Mouse (Mus musculus) limb, embryonic 14.5 days (tissue): ENCODE data around the gene Efcab5. TPM values are rescaled to one million over a fixed set of nuclear protein-coding genes. Genes with fewer than 3 reads are reported as not detected.
"Not testable (repeated sequence)": the region's sequence is repeated elsewhere in the genome, so short reads cannot be mapped to it uniquely, and the experiment has no call there.

Experiments
- ATAC-seq: fragments of 200-750 bp; cut with Nextera tagmentation; 2 replicates; pipeline ENCODE4 v1.8.0; 2017; ENCODE audit warnings: low read depth, moderate number of reproducible peaks, moderate TSS enrichment; ENCODE audit not compliant: low FRiP score
- DNase-seq: peaks from one replicate; pipeline ENCODE4 v3.0.0-alpha.2; 2015; ENCODE audit warnings: low spot score
- H3K27ac ChIP-seq: fragments of 300-500 bp; sonication (generic); replicated peaks from 2 replicates; pipeline ENCODE4 v1.5.1; 2014; ENCODE audit warnings: low read depth, mild to moderate bottlenecking, low read length, moderate library complexity, mixed read lengths
- H3K27me3 ChIP-seq: fragments of 300-500 bp; sonication (generic); 2 replicates; pipeline ENCODE4 v1.6.1; 2014; ENCODE audit warnings: low read length, mixed read lengths; ENCODE audit not compliant: control insufficient read depth, insufficient read depth
- H3K36me3 ChIP-seq: fragments of 300-500 bp; sonication (generic); 2 replicates; pipeline ENCODE4 v1.6.1; 2014; ENCODE audit warnings: mild to moderate bottlenecking, low read length, moderate library complexity, mixed read lengths; ENCODE audit not compliant: control insufficient read depth, insufficient read depth
- H3K4me1 ChIP-seq: fragments of 300-500 bp; sonication (generic); 2 replicates; pipeline ENCODE4 v1.6.1; 2014; ENCODE audit warnings: antibody characterized with exemption, low read length, mixed read lengths; ENCODE audit not compliant: control insufficient read depth, insufficient read depth
- H3K4me2 ChIP-seq: fragments of 300-500 bp; sonication (generic); replicated peaks from 2 replicates; pipeline ENCODE4 v1.6.1; 2014; ENCODE audit warnings: low read depth, mild to moderate bottlenecking, low read length, moderate library complexity; ENCODE audit not compliant: severe bottlenecking
- H3K4me3 ChIP-seq: fragments of 300-500 bp; sonication (generic); replicated peaks from 2 replicates; pipeline ENCODE4 v1.5.1; 2014; ENCODE audit warnings: low read length
- H3K9ac ChIP-seq: fragments of 300-500 bp; sonication (generic); 2 replicates; pipeline ENCODE4 v1.6.1; 2014; ENCODE audit warnings: mild to moderate bottlenecking, low read depth, low read length, moderate library complexity; ENCODE audit not compliant: severe bottlenecking
- H3K9me3 ChIP-seq: fragments of 300-500 bp; sonication (generic); 2 replicates; pipeline ENCODE4 v1.6.1; 2016; ENCODE audit warnings: low read length; ENCODE audit not compliant: control insufficient read depth
- POLR2A ChIP-seq: fragments of 200-500 bp; IDR thresholded peaks from 2 replicates; pipeline ENCODE4 v1.8.0; 2012; ENCODE audit warnings: inconsistent platforms, mild to moderate bottlenecking, moderate library complexity, borderline replicate concordance; ENCODE audit not compliant: insufficient read depth, insufficient read length; ENCODE audit errors: extremely low read depth
- WGBS: fragments of 180-500 bp; shearing (Covaris S2); extraction: QIAGEN DNeasy Blood & Tissue Kit; methylation state at CpG from one replicate; pipeline ENCODE4 v1.1.7; 2014; 5-methylcytosine and 5-hydroxymethylcytosine counted together
- polyA plus RNA-seq, 2 experiments: library from polyadenylated mRNA; depleted of rRNA in 1 of 2; stranded (reverse) in 1 of 2; unstranded in 1 of 2; fragments of >200 nt; fragmentation: Nextera tagmentation in 1 of 2; extraction: Ambion mirVana in 1 of 2; gene quantifications; 2 replicates each; pipeline versions ENCODE4 v1.2.1 to v1.2.3; 2012 to 2014

Gene Efcab5
- polyA plus RNA-seq, 2 experiments, result 0.36 to 1.0 TPM

DNA sequence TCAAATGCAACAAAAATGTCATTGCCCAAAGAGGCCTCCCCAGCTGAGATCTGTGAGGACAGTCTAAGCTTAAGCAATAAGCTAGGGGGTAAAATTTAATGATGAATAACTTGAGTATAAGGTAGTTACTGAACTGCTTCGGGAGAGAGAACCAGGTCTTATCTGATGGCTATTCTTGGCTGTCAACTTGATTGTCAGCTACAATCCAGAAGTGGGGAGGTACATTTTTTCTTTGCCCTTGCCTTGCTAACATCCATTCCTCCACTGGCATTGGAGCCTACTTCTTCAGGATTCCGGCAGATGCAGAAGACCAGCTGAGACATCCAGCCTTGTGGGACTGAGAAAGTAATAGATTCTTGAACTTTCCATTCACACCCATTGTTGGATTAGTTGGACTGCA, 101.8 kb downstream of the Efcab5 start:
- no peak for ATAC-seq
- Histone ChIP-seq H3K27ac (no peak overlapping the region), H3K4me3 (no peak overlapping the region), H3K9ac (no peak overlapping the region), H3K4me1 (no peaks in the 10 kb centered on the region), H3K9me3 (no peaks in the 10 kb centered on the region), H3K27me3 (no peaks in the 10 kb centered on the region), H3K36me3 (no peaks in the 10 kb centered on the region), H3K4me2 (no peak overlapping the region)
- DNase-seq, result no peak
- no peak for TF ChIP-seq POLR2A
- 75% methylated on average over 2 of the region's 2 CpGs for WGBS

DNA sequence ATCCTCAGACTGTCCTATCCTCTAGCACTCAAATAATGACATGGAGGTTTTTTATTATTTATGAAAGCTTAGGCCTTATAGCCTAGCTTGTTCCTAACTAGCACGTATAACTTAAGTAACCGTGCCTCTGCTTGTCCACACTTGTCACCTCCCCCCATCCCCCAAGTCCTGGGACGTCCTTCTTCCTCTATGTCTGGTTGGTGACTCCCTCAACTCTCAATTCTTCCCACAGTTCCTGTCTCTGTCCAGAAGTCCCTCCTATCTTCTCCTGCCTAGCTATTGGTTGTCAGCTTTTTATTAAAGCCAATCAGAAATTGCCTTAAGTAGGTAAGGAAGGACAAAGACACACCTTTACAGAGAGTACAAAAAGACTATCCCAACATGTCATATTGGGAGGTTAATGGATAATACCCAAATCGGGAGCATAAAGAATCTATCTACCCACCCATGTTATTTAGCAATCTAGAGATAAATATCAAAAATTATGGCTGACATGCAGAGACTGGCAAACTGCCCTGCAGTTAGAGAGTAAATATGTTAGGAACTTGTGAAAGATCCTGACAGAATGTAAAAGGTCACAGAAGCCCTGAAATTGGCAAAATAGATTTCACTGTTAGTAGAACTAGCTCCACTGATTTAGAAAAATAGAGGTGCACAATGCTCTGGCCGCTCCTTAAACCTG, 104.6 kb downstream of the Efcab5 start:
- Histone ChIP-seq H3K27me3 (no peaks in the 10 kb centered on the region), H3K4me2 (no peak overlapping the region), H3K9me3 (no peaks in the 10 kb centered on the region), H3K9ac (no peak overlapping the region), H3K27ac (no peak overlapping the region), H3K36me3 (no peaks in the 10 kb centered on the region), H3K4me3 (no peak overlapping the region), H3K4me1 (no peaks in the 10 kb centered on the region)
- 53% methylated on average over 5 of the region's 5 CpGs for WGBS
- no peak for ATAC-seq
- DNase-seq, result no peak
- TF ChIP-seq POLR2A, result no peak

DNA sequence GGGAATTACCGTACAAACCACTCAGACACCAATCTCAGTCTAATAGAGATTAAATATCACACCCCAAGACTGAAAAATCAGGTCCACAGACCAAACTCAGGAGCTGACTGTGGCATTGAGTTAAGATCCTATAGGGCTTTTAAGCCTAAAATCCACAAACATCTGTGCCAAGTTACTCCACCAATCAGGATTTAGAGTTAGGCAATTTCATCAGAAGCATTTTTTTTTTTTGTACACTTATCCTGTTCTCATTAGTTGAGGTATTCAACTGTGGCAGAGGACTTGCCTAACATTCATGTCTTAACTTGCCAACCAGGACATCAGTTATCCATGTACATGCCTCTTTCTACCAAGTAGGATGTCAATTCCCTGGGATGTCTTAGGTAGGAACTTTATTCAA, 109.4 kb downstream of the Efcab5 start:
- Histone ChIP-seq H3K9me3 (no peaks in the 10 kb centered on the region), H3K4me2 (no peak overlapping the region), H3K27ac (no peak overlapping the region), H3K9ac (no peak overlapping the region), H3K4me1 (no peaks in the 10 kb centered on the region), H3K36me3 (peaks cover 20% of the 10 kb centered on the region), H3K27me3 (no peaks in the 10 kb centered on the region), H3K4me3 (no peak overlapping the region)
- DNase-seq, result no peak
- WGBS, result 100% methylated on average over 1 of the region's 1 CpGs
- ATAC-seq, result no peak
- TF ChIP-seq POLR2A, result no peak

DNA sequence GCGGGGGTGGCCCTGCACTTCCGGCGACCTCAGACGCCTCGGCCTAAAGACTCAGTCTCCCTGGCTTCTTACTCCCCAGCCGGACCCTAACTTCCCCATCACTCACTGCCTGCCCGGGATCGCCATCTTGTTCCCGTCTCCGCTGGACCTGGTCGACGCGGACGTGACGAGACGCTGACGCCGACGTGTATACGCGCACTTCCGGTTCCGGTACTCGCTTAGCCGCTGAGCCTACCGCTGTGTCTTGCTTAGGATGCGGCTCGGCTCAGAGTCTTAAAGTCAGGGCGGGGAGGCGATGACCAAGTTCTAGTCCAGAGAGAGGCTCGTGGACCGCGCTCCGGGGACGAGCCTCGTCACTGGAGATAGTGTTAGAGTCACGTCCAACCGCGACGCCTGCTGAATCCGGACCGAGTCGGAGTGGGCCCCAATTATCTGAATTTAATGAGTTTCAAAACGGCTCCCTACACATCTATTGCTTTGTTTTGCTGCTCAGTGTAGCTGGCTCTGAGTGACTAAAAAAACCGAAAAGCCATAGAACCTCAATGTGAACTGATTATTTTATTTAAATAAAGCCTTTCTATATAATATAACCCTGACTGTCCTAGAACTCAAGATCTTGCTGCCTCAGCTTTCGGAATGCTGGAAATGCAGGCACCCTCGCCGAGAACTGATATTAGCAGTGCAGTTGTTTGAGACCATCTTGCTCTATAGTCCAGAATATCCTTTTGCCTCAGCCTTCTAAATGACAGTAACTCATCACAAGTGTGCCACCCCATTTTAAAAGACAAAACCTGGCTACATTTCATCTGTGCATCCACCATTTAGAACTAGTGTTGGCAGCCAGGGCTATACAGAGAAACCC, 110.3 kb downstream of the Efcab5 start, which contains the start of gene Nsrp1:
Nsrp1 (minus strand) TSS at position 163 of the 862 bp plus-strand sequence.
- WGBS, result 4% methylated on average over 48 of the region's 48 CpGs
- Histone ChIP-seq H3K4me3 (peak within 1 kb of the TSS; percentile 87), H3K36me3 (peaks cover 28% of the 10 kb centered on the region)

DNA sequence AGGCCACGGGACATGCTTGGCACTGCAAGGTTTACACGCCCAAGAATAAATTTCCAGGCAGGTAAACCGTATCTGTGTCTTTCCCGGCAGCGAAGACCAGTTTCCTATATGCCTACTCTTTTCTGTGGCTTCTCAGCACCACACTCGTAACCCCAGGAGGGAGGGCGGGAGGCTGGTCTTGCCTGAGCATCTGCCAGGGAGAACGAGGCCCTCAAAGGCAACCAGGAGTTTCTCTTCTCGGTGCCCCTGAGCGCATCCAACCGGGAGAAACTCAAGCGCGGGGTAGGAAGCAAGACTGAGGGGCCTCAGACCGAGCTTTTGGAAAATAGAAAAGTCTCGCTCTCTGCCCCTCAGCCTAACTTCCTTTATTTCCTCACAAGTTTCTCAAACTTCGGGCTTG, 111.0 kb downstream of the Efcab5 start:
- H3K4me1 ChIP-seq, result no peaks in the 10 kb centered on the region
- no peaks in the 10 kb centered on the region for H3K9me3 ChIP-seq
- no peak for TF ChIP-seq POLR2A
- peak overlapping the region; percentile 82 for H3K9ac ChIP-seq
- no peak for DNase-seq
- H3K4me3 ChIP-seq, result peak overlapping the region; percentile 87
- peak overlapping the region; percentile 82 for H3K4me2 ChIP-seq
- no peak for ATAC-seq
- H3K27ac ChIP-seq, result peak overlapping the region; percentile 67
- H3K36me3 ChIP-seq, result peaks cover 35% of the 10 kb centered on the region
- 4% methylated on average over 16 of the region's 16 CpGs for WGBS
- H3K27me3 ChIP-seq, result no peaks in the 10 kb centered on the region

More for the DNA sequence above, 110.3 kb downstream of the Efcab5 start, which contains the start of gene Nsrp1:
- Histone ChIP-seq H3K4me2 (peak within 1 kb of the TSS; percentile 82), H3K9me3 (no peaks in the 10 kb centered on the region), H3K9ac (peak within 1 kb of the TSS; percentile 82), H3K4me1 (no peaks in the 10 kb centered on the region), H3K27me3 (no peaks in the 10 kb centered on the region), H3K27ac (peak within 1 kb of the TSS; percentile 67)
- ATAC-seq (peak; percentile 98), DNase-seq (peak; percentile 94)
- TF ChIP-seq POLR2A, result peak; percentile 98; the same call in 1 of the 2 replicates

DNA sequence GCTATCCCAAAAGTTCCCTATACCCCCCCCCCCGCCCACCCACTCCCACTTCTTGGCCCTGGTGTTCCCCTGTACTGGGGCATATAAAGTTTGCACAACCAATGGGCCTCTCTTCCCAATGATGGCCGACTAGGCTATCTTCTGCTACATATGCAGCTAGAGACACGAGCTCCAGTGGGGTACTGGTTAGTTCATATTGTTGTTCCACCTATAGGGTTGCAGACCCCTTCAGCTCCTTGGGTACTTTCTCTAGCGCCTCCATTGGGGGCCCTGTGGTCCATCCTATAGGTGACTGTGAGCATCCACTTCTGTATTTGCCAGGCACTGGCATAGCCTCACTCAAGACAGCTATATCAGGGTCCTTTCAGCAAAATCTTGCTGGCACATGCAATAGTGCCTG, 111.4 kb downstream of the Efcab5 start:
- peak overlapping the region; percentile 82 for H3K9ac ChIP-seq
- H3K27me3 ChIP-seq, ATAC-seq, DNase-seq, H3K9me3 ChIP-seq, H3K27ac ChIP-seq, H3K4me1 ChIP-seq: not testable (repeated sequence)
- H3K4me3 ChIP-seq, result peak overlapping the region; percentile 87
- peak overlapping the region; percentile 82 for H3K4me2 ChIP-seq
- peaks cover 37% of the 10 kb centered on the region for H3K36me3 ChIP-seq
- WGBS, result 64% methylated on average over 4 of the region's 4 CpGs
